Mouse (Mus musculus) urinary bladder, postnatal 10 days (tissue): ENCODE results near the gene Myo15b.
"Not testable (repeated sequence)": the region's sequence is repeated elsewhere in the genome, so short reads cannot be mapped to it uniquely, and the experiment has no call there.

Source experiments
- DNase-seq: peaks from one replicate; pipeline ENCODE4 v3.0.0; 2022; ENCODE audit warnings: low spot score

The Myo15b gene

GRCm38 (mm10) chr11:115831518-115831917 lies 26.7 kb upstream of the Myo15b start:
- DNase-seq: no peak

DNA sequence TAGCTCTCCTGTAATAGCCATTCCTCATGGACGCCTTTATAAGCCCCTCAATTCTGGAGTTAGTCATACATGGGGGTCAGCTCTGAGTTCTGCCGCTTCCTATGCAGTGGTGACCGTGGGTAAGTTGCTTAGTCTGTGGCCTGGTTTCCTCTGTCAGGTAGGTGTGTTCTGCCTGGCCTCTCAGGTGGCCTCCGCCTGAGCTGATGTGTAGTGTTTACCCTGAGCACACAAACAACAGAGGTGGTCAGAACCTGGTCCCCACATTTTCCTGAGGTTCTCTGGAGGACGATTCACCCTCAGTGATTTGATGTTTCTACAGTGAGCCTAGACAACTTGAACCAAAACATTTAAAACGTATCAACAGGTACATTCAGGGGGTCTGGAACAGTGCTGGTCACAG lies 26.1 kb upstream of the Myo15b start:
- no peak for DNase-seq

DNA sequence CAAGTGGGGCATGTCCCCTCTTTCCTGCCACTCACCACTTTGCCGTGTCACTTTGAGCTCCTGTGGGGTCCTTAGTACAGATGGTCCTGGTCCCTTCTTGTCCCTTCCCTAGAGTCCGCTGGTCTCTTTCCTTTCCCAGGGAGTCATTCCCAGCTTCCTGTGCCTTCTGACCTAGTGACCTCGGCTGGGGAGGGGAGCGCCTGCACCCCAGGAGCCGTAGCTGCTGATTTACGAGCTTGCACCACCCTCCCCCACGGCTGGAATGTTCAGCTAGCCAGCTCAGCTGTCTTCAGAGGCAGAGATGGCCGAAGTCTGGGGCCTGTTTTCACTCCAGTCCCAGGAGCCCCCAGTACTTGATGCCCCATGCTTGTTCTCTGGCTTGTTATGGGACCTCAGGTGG lies 25.7 kb upstream of the Myo15b start:
- DNase-seq: no peak

DNA sequence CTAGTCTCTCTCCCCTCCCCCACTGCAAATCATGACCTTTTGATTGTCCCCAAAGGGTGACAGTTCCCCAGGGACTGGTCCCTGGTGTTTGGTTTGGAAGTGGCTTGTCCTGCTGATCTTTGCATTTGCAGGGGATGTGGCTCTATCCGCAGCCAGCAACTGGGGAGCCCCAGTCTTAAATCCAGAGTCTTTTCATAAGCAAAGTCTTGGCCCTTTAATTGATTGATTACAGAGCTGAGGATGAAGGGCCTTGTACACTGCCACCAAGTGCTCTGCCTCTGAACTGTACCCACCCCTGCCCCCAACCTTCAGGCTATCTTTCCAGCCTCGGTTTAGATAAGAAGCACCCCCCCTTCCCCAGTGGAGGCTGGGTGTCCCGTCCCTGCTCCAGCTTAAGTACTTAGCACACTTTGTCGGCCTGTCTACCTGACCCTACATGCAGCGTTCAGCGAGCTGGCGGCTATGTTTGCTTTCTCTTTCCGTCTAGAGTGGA lies 25.1 kb upstream of the Myo15b start:
- DNase-seq: no peak

DNA sequence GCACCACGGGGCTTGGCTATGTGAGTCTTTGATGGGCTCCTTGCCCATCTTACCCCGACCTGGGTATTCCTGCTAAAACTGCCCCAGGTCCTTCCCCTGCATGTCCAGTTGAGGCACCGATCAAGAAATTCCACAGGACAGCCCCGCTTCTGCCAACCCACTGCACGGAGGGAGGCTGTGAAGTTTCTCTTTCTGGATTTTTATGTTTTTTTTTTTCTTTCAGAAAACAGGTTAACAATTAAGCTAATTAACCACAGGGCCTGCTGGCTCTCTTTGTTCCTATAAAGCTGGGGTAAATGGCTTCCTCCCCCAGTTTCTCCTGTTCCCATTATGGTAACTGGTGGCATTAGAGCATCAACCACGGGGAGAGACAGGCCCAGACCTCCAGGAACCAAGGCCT lies 24.2 kb upstream of the Myo15b start:
- no peak for DNase-seq

- DNase-seq: no peak
Measured at GRCm38 (mm10) chr11:115836656-115837395, 21.4 kb upstream of the Myo15b start.

- no peak for DNase-seq
Measured at GRCm38 (mm10) chr11:115837606-115838345, 20.4 kb upstream of the Myo15b start.

DNA sequence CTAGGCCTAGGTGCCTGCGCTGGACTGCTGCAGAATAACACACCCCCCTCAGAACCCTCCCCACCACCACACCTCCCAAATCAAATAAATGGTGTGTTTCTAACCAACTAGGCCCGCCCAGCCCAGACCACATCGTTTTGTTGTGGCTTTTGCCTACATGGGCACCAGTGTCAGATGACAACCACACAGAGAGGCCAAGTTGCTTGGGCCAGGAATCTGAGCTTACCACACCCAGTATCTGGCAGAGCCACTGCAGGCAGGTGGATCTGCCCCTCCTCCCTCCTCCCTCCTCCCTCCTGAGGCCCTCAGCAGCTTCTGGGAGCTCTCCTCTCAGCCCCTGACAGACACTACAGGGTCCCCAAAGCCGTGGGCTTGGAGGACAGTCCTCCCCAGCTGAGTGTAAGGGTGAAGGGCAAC lies 19.3 kb upstream of the Myo15b start:
- no peak for DNase-seq

DNA sequence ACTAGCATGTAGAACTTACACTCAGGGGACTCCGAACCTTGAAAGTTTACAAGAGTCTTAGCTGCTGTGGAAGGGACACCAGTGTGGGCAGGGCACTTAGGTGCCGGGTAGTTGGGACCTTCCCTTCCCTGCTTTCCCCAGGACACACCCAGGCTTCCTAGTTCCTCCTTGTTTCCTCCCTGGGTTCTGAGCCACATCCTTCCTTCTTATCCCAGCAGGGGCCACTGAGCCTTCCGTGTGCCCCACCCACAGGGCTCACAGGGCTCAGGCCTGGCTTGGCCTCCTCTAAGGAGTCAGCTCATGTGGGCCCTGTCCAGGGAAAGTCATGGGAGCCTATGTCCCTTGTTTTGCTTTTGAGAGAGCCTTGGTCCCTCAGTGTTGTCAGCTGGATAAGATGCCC lies 18.5 kb upstream of the Myo15b start:
- DNase-seq: no peak

- DNase-seq: no peak
Measured at GRCm38 (mm10) chr11:115841044-115841443, 17.2 kb upstream of the Myo15b start.

- DNase-seq: no peak
Measured at GRCm38 (mm10) chr11:115841961-115842550, 16.1 kb upstream of the Myo15b start.

DNA sequence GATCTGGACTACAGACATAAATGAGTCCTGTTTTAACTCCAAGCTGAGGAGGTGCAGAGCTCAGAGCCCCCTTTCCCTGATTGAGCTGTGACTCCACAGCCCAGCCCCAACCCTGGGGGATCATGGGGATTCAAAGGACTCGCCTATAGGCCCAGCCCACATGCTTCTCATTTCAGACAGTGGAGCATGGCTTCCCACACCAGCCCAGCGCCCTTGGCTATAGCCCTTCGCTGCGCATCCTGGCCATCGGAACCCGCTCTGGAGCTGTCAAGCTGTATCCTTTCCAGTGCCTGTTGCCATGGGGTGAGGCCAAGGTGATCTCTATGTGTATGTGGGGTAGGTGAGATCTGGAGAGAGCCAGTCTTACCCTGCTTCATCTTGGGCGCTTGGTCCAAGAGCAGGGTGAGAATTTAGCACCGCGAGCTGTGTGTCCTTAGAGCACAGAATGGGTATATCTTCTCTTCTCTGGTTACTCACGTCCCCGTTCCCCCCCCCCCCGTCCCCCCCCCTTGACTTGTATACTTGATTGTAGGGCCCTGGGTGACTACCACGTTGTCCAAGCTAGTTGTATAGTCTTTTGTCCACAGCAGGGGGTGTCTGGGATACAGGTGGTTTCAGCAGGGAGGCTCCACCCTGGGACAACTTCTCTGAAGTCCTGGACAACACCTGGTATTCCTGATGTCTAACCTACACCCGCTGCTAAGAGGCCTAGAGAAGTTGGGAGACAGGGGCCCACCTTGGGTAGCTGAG lies 14.9 kb upstream of the Myo15b start:
- no peak for DNase-seq

DNA sequence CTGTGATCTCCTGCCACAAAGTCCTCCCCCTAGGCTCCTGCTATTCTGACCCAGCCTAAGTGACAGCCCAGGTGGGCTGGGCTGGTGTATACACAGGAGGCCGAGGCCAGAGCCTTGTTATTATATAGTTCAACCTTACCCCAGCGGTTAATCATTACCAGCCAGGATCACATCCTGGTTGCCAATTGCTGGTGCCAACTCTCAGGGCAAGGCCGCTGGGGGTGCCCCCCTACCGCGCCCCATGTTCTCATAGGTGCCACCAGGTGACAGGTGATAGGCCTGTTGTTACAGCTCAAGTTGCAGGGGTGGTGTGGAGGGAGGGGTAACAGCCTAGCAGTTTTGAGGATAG lies 14.3 kb upstream of the Myo15b start:
- no peak for DNase-seq

DNA sequence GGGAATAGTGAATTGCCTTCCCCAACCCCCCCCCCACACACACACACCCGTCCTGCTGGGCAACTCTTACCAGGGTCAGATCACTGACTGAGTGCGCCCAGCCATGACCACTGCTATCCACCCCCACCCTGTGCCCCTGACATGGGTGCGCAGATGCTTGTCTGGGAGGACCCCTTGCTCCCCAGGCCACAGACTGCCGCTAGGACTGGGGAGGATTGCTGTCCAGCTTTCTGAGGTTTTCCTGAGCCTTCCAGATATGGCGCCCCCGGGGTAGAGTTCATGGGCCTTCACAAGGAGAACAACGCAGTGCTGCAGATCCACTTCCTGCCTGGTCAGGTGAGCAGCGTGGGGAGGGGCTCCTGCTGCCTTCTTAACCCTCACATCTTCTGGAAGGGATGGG lies 14.0 kb upstream of the Myo15b start:
- no peak for DNase-seq

DNA sequence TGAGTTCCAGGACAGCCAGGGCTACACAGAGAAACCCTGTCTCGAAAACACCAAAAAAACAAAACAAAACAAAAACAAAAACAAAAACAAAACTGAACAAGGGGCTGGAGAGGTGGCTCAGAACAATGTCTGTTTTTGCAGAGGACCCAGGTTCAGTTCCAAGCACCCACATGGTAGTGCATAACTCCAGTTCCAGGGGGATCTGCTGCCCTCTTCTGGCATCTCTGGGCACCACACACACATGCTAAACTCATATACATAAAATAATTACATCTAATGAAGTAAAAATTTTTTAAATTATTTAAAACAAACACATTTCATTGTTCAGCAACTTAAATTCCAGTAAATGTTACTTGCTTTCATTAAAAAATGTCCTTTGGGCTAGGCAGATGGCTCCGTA lies 12.4 kb upstream of the Myo15b start:
- DNase-seq: no peak

- DNase-seq: no peak
Measured at GRCm38 (mm10) chr11:115854674-115855073, 3.5 kb upstream of the Myo15b start.

DNA sequence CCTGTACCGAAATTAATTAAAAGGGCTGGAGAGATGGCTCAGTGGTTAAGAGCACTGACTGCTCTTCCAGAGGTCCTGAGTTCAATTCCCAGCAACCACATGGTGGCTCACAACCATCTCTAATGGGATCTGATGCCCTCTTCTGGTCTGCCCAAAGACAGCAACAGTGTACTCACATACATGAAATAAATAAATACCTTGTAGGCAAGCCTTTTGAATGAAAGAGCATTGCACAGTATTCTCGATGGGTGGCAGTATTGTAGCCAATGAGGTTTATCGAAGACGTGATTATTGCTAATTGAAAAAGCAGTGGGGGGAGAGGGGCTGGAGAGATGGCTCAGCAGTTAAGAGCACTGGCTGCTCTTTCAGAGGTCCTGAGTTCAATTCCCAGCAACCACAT lies 1.1 kb upstream of the Myo15b start:
- not testable (repeated sequence) for DNase-seq

GRCm38 (mm10) chr11:115857936-115858335 lies 270 bp upstream of the Myo15b start:
- DNase-seq: no peak

GRCm38 (mm10) chr11:115859143-115859945 lies 1.1 kb downstream of the Myo15b start:
- DNase-seq: peak; percentile 55

GRCm38 (mm10) chr11:115863895-115864294 lies 5.7 kb downstream of the Myo15b start:
- no peak for DNase-seq

GRCm38 (mm10) chr11:115869393-115869792 lies 11.2 kb downstream of the Myo15b start:
- no peak for DNase-seq

- DNase-seq: no peak
Measured at GRCm38 (mm10) chr11:115872437-115872836, 14.2 kb downstream of the Myo15b start.
